Mouse (Mus musculus) myocyte (in vitro differentiated cells): ENCODE data around the gene St3gal6.

ENCODE experiments used
- CEBPB ChIP-seq: IDR thresholded peaks from 2 replicates; pipeline ENCODE4 v1.6.1; 2011; ENCODE audit warnings: mild to moderate bottlenecking, moderate library complexity; ENCODE audit not compliant: poor library complexity, insufficient read depth, severe bottlenecking
- E2F4 ChIP-seq: IDR thresholded peaks from one replicate; pipeline ENCODE4 v1.6.1; 2011; ENCODE audit warnings: mild to moderate bottlenecking, control low read depth, moderate library complexity; ENCODE audit not compliant: insufficient read depth
- MAX ChIP-seq: IDR thresholded peaks from one replicate; pipeline ENCODE4 v1.6.1; 2011; ENCODE audit warnings: low read depth, mild to moderate bottlenecking, control low read depth
- MYOD1 ChIP-seq, 3 experiments: IDR thresholded peaks; one replicate each; pipeline ENCODE4 v1.6.1; 2011; ENCODE audit warnings: control low read depth in 2 of 3, low read depth in 2 of 3, mild to moderate bottlenecking in 2 of 3, moderate library complexity in 1 of 3; ENCODE audit not compliant: insufficient read length in 2 of 3, control insufficient read depth in 1 of 3
- POLR2A ChIP-seq: IDR thresholded peaks from one replicate; pipeline ENCODE4 v1.6.1; 2011; ENCODE audit warnings: low read depth, mild to moderate bottlenecking, control low read depth, moderate library complexity; ENCODE audit not compliant: insufficient read length
- POLR2AphosphoS2 ChIP-seq: IDR thresholded peaks from one replicate; pipeline ENCODE4 v1.6.1; 2011; ENCODE audit warnings: low read depth, control low read depth; ENCODE audit not compliant: insufficient read length
- TCF12 ChIP-seq: IDR thresholded peaks from one replicate; pipeline ENCODE4 v1.6.1; 2011; ENCODE audit warnings: mild to moderate bottlenecking, control low read depth; ENCODE audit not compliant: poor library complexity, insufficient read depth, severe bottlenecking
- USF1 ChIP-seq: IDR thresholded peaks from one replicate; pipeline ENCODE4 v1.6.1; 2011; ENCODE audit warnings: low read depth, mild to moderate bottlenecking, control low read depth, moderate library complexity

- TF ChIP-seq MYOD1 (IDR thresholded peaks at IDR 0.05; ENCODE audit: control insufficient read depth in 1 of 3, insufficient read length in 2 of 3, low read depth in 2 of 3) (no peak), POLR2A (no peak), TCF12 (no peak), MAX (no peak), CEBPB (no peak), USF1 (no peak), POLR2AphosphoS2 (no peak), E2F4 (no peak)
These were observed 11.2 kb upstream of the St3gal6 start for GRCm38 (mm10) chr16:58535236-58535635.
